Mouse (Mus musculus) hindbrain, embryonic 14.5 days (tissue): ENCODE measurements at regions not wholly inside any gene's neighbourhood (a gene's known extent, or its start where the extent isn't known, plus 50 kb on each side); places are given as distances from the start of the nearest gene placed in this dataset.

Experiments used
- ATAC-seq: fragments of 200-750 bp; cut with Nextera tagmentation; 2 replicates; pipeline ENCODE4 v1.8.0; 2017; ENCODE audit warnings: moderate number of reproducible peaks, mild to moderate bottlenecking, moderate TSS enrichment, moderate library complexity; ENCODE audit not compliant: low FRiP score
- DNase-seq: peaks from one replicate; pipeline ENCODE4 v3.0.0-alpha.2; 2015; ENCODE audit warnings: low spot score
- H3K27ac ChIP-seq: fragments of 300-500 bp; sonication (generic); 2 replicates; pipeline ENCODE4 v1.5.1; 2014; ENCODE audit warnings: mild to moderate bottlenecking, moderate library complexity
- H3K27me3 ChIP-seq: fragments of 300-500 bp; sonication (generic); 2 replicates; pipeline ENCODE4 v1.6.1; 2014; ENCODE audit warnings: mild to moderate bottlenecking, low read length, mixed read lengths; ENCODE audit not compliant: control insufficient read depth, insufficient read depth
- H3K36me3 ChIP-seq: fragments of 300-500 bp; sonication (generic); replicated peaks from 2 replicates; pipeline ENCODE4 v1.6.1; 2014; ENCODE audit not compliant: control insufficient read depth, insufficient read depth
- H3K4me1 ChIP-seq: fragments of 300-500 bp; sonication (generic); replicated peaks from 2 replicates; pipeline ENCODE4 v1.6.1; 2014; ENCODE audit warnings: antibody characterized with exemption, low read length, mixed read lengths; ENCODE audit not compliant: control insufficient read depth, insufficient read depth
- H3K4me2 ChIP-seq: fragments of 300-500 bp; sonication (generic); replicated peaks from 2 replicates; pipeline ENCODE4 v1.6.1; 2014; ENCODE audit warnings: mild to moderate bottlenecking, moderate library complexity
- H3K4me3 ChIP-seq: fragments of 300-500 bp; sonication (generic); replicated peaks from 2 replicates; pipeline ENCODE4 v1.5.1; 2014; ENCODE audit warnings: mild to moderate bottlenecking, low read length
- H3K9ac ChIP-seq: fragments of 300-500 bp; sonication (generic); 2 replicates; pipeline ENCODE4 v1.6.1; 2014
- H3K9me3 ChIP-seq: fragments of 300-500 bp; sonication (generic); 2 replicates; pipeline ENCODE4 v1.6.1; 2016; ENCODE audit warnings: low read length; ENCODE audit not compliant: control insufficient read depth
- WGBS: fragments of 180-500 bp; shearing (Covaris S2); extraction: QIAGEN DNeasy Blood & Tissue Kit; methylation state at CpG from one replicate; pipeline ENCODE4 v1.1.7; 2014; 5-methylcytosine and 5-hydroxymethylcytosine counted together

DNA sequence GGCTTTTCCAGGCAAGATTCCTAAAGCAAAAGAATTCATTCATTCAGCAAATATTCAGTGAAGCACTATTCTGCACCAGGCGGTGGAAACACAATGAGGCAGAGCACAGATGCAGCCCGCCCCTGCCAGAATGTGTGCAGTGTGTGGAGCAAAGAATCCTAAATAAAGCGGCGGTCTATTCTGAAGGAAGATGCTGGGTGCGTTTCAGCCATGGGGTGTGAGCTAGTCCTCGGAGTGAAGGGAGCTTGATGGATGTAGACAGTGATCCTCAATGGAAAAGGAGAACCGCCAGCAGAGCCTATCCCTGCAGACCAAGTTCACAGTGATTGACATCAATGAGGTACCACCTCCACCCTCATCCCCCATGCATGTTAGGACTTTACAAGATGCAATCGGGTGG, 206.2 kb downstream of the H2al1j start:
- Histone ChIP-seq H3K9me3 (no peaks in the 10 kb centered on the region), H3K4me2 (no peak overlapping the region), H3K27me3 (peaks cover 8% of the 10 kb centered on the region; the same call in 1 of the 2 replicates), H3K36me3 (no peaks in the 10 kb centered on the region), H3K9ac (no peak overlapping the region), H3K4me3 (no peak overlapping the region), H3K4me1 (no peaks in the 10 kb centered on the region), H3K27ac (no peak overlapping the region)
- no peak for ATAC-seq
- 35% methylated on average over 8 of the region's 8 CpGs for WGBS
- DNase-seq, result no peak

DNA sequence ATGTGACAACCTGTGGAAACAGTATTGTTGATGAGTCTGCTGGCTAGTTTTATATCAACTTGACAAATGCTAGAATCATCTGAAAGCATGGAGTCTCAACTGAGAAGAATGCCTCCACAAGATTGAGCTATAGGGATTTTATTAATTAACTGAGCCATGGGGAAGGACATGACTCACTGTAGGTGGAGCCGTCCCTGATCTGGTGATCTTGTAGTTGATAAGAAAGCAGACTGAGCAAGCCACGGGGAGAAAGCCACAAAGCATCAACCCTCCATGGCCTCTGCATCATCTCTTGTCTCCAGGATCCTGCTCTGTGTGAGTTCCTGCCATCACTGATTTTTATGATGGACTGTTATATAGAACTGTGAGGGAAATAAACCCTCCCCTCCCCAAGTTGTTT, 213.4 kb downstream of the H2al1j start:
- no peaks in the 10 kb centered on the region for H3K9me3 ChIP-seq
- H3K36me3 ChIP-seq, result no peaks in the 10 kb centered on the region
- H3K4me3 ChIP-seq, result no peak overlapping the region
- no peak overlapping the region for H3K9ac ChIP-seq
- H3K4me1 ChIP-seq, result no peaks in the 10 kb centered on the region
- ATAC-seq (no peak), DNase-seq (no peak)
- no peak overlapping the region for H3K4me2 ChIP-seq
- H3K27ac ChIP-seq, result no peak overlapping the region
- WGBS, result 90% methylated on average over 2 of the region's 2 CpGs
- H3K27me3 ChIP-seq, result no peaks in the 10 kb centered on the region

DNA sequence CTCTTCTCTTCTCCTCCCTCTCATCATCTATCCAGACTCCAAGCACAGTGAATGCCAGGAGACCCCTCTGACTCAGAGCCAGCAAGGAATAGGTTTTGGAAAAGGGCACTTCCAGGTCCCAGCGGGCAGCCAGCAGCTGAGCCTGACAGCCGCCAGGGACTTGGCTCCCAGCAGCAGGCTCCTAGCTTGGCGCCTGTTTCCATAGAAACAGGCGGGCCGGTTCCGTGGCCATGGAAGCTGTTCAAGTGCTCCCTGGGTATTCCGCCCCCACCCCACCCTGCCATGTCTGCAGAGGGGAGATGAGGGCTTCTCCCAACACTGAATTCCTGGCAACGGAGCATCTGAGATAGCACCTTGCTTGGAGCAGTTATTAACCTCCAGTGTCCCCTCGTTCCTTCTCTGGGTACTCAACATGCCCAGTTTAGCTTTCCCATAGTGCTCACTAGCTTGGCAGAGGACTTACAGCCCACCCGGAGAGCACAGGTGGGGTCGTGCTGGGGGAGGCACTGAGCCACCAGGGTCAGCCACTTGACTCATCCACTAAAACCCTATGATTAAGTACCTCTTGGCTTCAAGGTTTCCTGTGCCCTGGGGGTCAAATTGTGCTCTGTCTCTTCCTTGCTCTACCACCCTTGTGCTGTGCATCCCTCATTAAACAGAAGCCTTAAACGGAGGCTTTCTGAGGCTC, 222.7 kb downstream of the H2al1j start:
- Histone ChIP-seq H3K9me3 (no peaks in the 10 kb centered on the region), H3K4me3 (no peak overlapping the region), H3K27ac (no peak overlapping the region), H3K9ac (no peak overlapping the region), H3K36me3 (no peaks in the 10 kb centered on the region), H3K4me1 (peaks cover 19% of the 10 kb centered on the region), H3K4me2 (no peak overlapping the region; the same call in 1 of the 2 replicates), H3K27me3 (no peaks in the 10 kb centered on the region)
- DNase-seq (no peak), ATAC-seq (peak; percentile 70; the same call in 1 of the 2 replicates)
- WGBS, result 18% methylated on average over 12 of the region's 12 CpGs

DNA sequence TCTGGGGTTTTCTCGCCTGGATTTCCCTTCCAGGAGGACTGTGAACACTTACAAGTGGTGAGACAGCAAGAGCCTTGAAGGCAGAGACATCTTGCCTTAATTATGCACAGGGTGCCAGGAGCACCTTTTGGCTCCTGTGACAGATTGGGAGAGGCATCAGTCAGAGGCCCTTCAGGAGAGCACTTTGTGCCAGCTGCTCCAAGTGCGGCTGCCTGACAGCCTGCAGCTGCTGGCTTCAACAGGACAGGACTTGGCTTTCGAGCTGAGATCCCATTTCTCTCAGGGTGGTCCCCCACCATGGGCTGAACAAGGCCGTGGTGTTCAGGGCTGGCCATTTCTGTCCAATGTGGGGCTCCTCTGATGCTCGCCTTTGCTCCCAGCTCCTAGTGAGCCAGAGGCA, 224.6 kb downstream of the H2al1j start:
- peaks cover 19% of the 10 kb centered on the region for H3K4me1 ChIP-seq
- no peak overlapping the region for H3K4me2 ChIP-seq
- WGBS, result 50% methylated on average over 5 of the region's 5 CpGs
- H3K9me3 ChIP-seq, result no peaks in the 10 kb centered on the region
- no peaks in the 10 kb centered on the region for H3K36me3 ChIP-seq
- no peak overlapping the region for H3K4me3 ChIP-seq
- H3K27me3 ChIP-seq, result no peaks in the 10 kb centered on the region
- no peak overlapping the region for H3K27ac ChIP-seq
- DNase-seq (no peak), ATAC-seq (no peak)
- no peak overlapping the region for H3K9ac ChIP-seq

DNA sequence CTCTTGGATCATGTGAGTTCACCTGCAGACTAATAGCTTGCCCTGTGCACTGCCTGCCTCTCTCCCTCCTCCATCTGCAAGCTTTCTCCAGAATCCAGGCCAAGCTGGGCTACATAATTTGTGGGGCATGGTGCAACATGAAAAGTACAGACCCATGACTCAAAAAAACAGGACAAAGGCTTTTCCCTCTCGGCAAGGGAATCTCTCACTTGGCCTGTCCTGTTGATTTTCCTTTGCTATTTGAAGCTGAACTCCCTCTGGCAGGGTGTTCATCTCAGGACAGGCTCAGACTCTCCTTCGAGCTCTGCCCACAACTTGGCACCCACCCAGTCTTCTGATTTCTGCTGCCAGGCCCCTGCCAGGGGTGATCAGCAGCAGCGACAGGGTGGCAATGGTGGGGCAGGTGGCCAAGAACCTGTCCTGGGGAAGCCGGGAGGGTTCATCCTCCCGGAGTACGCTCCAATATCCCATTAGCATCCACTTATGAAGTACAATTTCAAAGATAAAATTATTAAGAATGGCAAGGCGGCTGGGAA, 227.5 kb downstream of the H2al1j start:
- no peak overlapping the region for H3K27ac ChIP-seq
- H3K9me3 ChIP-seq, result no peaks in the 10 kb centered on the region
- H3K36me3 ChIP-seq, result no peaks in the 10 kb centered on the region
- H3K4me2 ChIP-seq, result no peak overlapping the region
- H3K4me1 ChIP-seq, result peaks cover 18% of the 10 kb centered on the region
- WGBS, result 64% methylated on average over 7 of the region's 7 CpGs
- ATAC-seq (no peak), DNase-seq (no peak)
- no peak overlapping the region for H3K4me3 ChIP-seq
- no peak overlapping the region for H3K9ac ChIP-seq
- H3K27me3 ChIP-seq, result no peaks in the 10 kb centered on the region

DNA sequence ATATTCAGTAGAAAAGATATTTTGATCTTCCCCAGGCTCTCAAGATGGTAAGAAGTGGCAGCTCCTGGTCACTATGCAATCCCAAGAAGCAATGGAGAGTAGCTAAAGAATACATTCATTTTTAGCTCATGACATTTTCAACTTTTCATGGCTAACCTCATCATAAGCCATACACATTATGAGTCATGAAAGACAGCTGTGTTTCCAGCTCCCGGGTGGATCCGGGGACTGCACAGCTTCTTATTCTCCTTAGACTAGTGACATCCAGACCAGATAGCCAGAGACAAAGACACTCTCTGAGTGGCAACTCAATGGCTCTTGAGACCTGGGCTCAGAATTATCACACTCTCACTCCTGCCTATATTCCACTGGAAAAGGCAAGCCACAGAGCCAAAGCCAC, 230.6 kb downstream of the H2al1j start:
- H3K9me3 ChIP-seq, result no peaks in the 10 kb centered on the region
- H3K36me3 ChIP-seq, result no peaks in the 10 kb centered on the region
- 0 out of 2 replicates have a peak, but pooled peaks cover 3% of the 10 kb centered on the region for H3K4me1 ChIP-seq
- H3K4me2 ChIP-seq, result no peak overlapping the region
- H3K27ac ChIP-seq, result no peak overlapping the region
- DNase-seq (no peak), ATAC-seq (no peak)
- no peaks in the 10 kb centered on the region; the same call in 1 of the 2 replicates for H3K27me3 ChIP-seq
- no peak overlapping the region for H3K9ac ChIP-seq
- 92% methylated on average over 2 of the region's 2 CpGs for whole genome bisulfite sequencing
- H3K4me3 ChIP-seq, result no peak overlapping the region

DNA sequence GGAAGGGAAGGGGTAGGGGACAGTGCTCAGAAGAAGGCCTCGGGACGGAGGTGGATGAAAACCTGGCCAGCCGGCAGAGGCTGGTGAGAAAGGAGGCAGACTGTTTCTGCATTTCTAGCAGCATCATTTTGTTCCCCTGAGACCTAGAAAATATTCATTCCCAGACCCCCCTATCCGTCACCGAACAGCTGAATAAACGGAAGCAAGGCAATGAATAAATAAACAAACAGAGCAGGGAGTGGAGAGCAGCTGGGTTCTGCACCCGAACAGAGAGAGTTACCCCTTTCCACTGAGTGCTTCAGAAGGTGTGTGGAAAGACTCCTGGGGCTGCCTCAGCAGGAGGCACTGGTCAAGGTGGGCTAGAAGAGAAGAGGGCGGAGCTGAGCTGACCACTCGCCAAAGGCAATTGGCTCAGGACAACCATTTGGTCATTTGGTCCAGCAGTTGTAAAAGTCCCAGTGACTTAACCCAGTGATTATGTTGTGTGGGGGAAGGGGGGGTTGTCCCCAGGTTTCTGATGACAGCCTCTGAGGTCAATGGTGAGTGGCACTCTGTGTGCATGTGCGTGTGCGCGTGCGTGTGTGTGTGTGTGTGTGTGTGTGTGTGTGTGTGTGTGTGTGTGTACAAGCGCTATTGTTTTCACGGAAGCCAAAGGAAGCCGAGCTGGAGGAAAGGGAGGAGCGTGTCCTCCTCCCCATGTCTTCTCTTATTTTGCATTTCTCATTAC, 233.1 kb downstream of the H2al1j start:
- H3K4me3 ChIP-seq, result no peak overlapping the region
- 0 out of 2 replicates have a peak, but pooled peaks cover 3% of the 10 kb centered on the region for H3K4me1 ChIP-seq
- H3K4me2 ChIP-seq, result no peak overlapping the region
- H3K27me3 ChIP-seq, result peaks cover 4% of the 10 kb centered on the region; the same call in 1 of the 2 replicates
- 44% methylated on average over 17 of the region's 17 CpGs for WGBS
- no peak for DNase-seq
- no peaks in the 10 kb centered on the region for H3K9me3 ChIP-seq
- H3K36me3 ChIP-seq, result no peaks in the 10 kb centered on the region
- H3K9ac ChIP-seq, result no peak overlapping the region
- ATAC-seq, result no peak
- H3K27ac ChIP-seq, result peak overlapping the region; percentile 43; the same call in 1 of the 2 replicates

DNA sequence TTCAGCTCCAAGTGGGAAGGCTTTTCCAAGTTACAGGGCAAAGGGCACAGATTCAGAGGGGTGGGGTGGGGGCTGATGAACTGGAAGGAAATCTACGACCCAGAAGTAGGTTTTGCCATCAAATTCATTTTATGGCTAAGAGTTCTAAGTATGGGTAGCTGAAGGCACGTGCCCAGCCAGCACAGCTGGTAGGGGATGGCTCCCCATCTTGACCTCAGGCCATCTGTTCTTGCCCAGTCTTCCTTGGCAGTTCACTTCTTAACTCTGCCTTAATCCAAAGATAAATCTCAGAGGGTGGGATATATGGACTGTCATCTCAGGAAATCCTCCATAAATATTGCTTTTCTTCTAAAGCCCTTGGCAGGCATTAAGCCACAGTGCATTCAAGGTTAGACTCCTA, 238.3 kb downstream of the H2al1j start:
- Histone ChIP-seq H3K4me1 (0 out of 2 replicates have a peak, but pooled peaks cover 3% of the 10 kb centered on the region), H3K27ac (no peak overlapping the region), H3K4me3 (no peak overlapping the region), H3K27me3 (peaks cover 7% of the 10 kb centered on the region; the same call in 1 of the 2 replicates), H3K36me3 (no peaks in the 10 kb centered on the region), H3K9me3 (no peaks in the 10 kb centered on the region), H3K9ac (no peak overlapping the region), H3K4me2 (no peak overlapping the region)
- WGBS, result 70% methylated on average over 2 of the region's 2 CpGs
- DNase-seq (no peak), ATAC-seq (no peak)

DNA sequence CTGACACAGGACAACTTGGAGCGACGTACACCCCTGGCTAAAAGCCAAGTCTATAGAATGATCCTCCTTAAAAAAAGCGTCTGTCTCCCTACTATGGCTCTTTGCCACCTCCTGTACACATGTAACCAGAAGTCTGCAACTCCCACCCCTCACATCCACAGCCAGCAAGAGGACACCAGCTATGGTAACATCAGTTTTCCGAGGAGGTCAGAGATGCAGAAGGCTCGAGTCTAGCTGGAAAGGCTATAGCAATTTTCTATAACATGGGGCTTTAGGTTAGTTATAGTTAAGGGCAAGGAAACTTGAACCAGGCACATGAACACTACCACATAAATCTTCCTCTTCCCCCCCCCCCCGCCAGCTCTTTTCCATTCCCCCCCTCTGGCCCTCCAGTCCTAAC, 240.2 kb downstream of the H2al1j start:
- DNase-seq (no peak), ATAC-seq (no peak)
- no peaks in the 10 kb centered on the region for H3K4me1 ChIP-seq
- peaks cover 10% of the 10 kb centered on the region; the same call in 1 of the 2 replicates for H3K27me3 ChIP-seq
- WGBS, result 87% methylated on average over 5 of the region's 6 CpGs
- H3K36me3 ChIP-seq, result no peaks in the 10 kb centered on the region
- no peak overlapping the region for H3K4me2 ChIP-seq
- H3K9ac ChIP-seq, result no peak overlapping the region
- no peak overlapping the region for H3K4me3 ChIP-seq
- H3K9me3 ChIP-seq, result no peaks in the 10 kb centered on the region
- H3K27ac ChIP-seq, result no peak overlapping the region
